Mouse (Mus musculus) kidney, adult 2 months (tissue): ENCODE measurements around the gene Agtr1a.

Experiments used
- CTCF ChIP-seq: fragments of 200-500 bp; conservative IDR thresholded peaks from 2 replicates; pipeline ENCODE4 v1.5.1; 2011; ENCODE audit warnings: low read depth, mild to moderate bottlenecking, control low read depth, low read length, moderate library complexity, mixed read lengths; ENCODE audit not compliant: insufficient read depth, insufficient read length
- POLR2A ChIP-seq: fragments of 200-500 bp; IDR thresholded peaks from one replicate; pipeline ENCODE4 v1.6.1; 2011; ENCODE audit warnings: low read depth, low read length, control low read depth

DNA sequence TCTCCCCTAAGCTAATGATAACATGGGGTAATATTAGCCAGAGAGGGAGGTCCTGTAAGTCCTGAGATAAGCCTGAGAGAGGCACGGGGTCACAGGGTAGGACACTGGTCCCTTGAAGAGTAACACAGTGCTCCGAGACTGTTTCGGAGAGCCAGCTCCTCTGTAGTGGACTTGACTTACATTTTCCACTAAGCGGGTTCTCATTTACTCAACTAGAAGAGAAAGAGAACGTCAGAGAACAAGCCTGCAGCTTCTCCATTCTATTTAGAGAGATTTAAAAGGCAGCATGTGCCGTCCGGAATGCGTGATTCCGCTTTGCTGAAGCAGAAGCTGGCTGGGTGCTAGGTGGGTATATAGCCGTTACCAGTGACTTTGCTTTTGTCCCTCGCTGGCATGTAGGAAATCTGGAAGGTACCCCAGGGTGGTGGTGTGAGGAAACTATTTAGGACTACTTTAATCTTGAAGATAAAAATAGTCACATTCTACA lies 9.2 kb downstream of the Agtr1a start:
- no peak for TF ChIP-seq CTCF
- no peak for TF ChIP-seq POLR2A
